Mouse (Mus musculus) cerebellum, adult 18-20 months (tissue): ENCODE measurements around the gene Wdr31.
"Not testable (repeated sequence)": the region's sequence is repeated elsewhere in the genome, so short reads cannot be mapped to it uniquely, and the experiment has no call there.

Experiments
- DNase-seq, 2 experiments: peaks; one replicate each; pipeline ENCODE4 v3.0.0; 2021

Gene Wdr31

GRCm38 (mm10) chr4:62494230-62494629 lies 23.5 kb upstream of the Wdr31 start:
- no peak for DNase-seq

GRCm38 (mm10) chr4:62492682-62493081 lies 22.0 kb upstream of the Wdr31 start:
- no peak for DNase-seq

GRCm38 (mm10) chr4:62487914-62488313 lies 17.2 kb upstream of the Wdr31 start:
- DNase-seq = no peak

DNA sequence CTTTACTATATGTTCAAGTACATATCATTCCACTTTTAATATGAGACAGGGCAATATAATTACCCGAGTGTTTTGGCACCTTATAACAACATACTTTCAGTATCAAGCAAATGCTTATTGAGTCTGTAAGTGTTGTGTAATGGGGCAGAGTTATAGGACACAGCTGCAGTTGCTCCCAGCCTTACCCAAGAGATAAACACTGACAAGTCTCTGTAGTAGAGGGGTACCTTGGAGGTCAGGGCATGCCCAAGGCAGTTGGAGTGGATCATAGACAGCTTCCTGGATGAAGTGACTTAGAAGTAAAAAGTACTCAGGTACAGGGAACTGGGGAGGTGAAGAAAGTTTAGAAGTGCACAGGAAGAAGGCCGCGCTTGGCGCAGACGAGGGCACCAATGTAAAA lies 16.5 kb upstream of the Wdr31 start:
- DNase-seq = no peak

DNA sequence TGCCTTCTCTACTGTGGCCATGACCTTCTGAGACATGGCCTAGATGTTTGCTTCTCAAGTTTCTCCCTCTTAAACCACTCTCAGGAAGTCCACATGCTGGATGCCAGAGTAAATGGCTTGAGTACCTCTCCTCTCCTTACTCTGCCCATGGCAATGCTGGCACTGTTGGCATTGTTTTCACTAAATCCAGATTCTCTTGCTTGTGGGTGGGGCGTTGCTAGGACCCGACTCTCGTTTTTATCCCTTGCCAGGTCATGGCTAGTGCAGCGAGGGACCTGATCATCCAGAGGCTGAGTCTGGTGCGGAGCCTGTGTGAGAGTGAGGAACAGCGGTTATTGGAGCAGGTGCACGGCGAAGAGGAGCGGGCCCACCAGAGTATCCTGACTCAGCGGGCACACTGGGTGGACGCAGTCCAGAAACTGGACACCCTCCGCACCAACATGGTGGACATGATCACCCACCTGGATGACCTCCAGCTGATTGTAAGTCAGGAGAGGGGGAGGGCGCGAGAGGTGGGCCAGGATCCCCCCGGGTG lies 15.5 kb upstream of the Wdr31 start:
- no peak for DNase-seq

- DNase-seq = no peak
Observed at GRCm38 (mm10) chr4:62485450-62486161, 14.9 kb upstream of the Wdr31 start.

- no peak for DNase-seq
Observed at GRCm38 (mm10) chr4:62484928-62485327, 14.2 kb upstream of the Wdr31 start.

DNA sequence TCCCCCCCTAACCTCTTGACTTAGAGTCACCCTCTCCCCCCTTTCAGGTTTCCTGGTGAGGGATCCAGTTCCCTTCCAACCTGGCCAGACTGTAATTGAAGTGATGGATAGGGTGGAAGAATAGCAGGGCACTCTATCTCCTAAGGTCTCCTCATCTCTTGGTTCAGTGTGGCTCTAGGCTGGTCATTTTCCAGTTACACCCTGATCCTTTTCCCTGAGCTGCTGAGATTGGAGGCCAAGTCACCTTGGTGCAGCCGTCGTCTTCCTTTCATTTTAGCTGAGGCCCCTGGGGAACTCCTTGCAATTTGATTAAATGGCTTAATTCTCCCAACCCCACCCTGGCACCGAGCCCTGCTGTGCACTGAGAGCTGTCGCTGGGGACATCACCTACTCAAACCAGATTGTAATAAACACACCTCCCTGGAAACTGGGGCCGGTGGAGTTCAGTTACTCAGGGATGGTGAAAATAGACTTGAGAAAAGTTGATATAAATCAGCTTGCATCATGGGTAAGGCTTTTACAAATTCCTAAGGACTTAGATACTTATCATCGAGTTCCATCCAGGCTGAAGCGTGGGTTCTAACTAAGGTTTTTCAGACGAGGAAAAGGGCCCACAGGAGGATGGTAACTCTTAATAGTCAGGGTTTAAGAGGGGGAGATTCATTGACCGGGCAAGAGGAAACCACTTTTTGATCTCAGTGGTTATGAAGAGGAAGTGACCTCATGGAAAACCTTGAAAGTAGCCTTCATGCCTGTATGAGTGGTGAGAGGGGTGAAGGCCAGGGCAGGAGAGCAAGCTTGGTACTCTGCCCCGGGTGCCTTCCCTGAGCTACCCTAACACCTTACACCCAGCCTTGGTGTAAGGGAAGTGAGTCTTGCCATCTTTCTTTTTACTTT lies 10.3 kb upstream of the Wdr31 start:
- peak in 1 of 2 experiments; percentile 9 for DNase-seq

GRCm38 (mm10) chr4:62479937-62480708 lies 9.4 kb upstream of the Wdr31 start, which contains the start of gene Bspry:
TSS of gene Bspry (plus strand) at chr4:62480053.
- peak; percentile 25 to 57 for DNase-seq

DNA sequence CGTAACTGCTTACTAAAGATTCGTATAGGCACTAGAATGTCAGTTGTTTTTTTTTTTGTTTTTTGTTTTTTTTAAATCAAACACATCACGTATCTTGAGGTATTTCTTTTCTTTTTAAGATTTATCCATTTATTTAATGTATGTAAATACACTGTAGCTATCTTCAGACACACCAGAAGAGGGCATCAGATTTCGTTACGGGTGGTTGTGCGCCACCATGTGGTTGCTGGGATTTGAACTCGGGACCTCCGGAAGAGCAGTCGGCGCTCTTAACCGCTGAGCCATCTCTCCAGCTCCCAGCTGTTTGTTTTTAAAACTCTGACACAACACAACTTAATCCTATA lies 8.9 kb upstream of the Wdr31 start:
- DNase-seq = not testable (repeated sequence)

DNA sequence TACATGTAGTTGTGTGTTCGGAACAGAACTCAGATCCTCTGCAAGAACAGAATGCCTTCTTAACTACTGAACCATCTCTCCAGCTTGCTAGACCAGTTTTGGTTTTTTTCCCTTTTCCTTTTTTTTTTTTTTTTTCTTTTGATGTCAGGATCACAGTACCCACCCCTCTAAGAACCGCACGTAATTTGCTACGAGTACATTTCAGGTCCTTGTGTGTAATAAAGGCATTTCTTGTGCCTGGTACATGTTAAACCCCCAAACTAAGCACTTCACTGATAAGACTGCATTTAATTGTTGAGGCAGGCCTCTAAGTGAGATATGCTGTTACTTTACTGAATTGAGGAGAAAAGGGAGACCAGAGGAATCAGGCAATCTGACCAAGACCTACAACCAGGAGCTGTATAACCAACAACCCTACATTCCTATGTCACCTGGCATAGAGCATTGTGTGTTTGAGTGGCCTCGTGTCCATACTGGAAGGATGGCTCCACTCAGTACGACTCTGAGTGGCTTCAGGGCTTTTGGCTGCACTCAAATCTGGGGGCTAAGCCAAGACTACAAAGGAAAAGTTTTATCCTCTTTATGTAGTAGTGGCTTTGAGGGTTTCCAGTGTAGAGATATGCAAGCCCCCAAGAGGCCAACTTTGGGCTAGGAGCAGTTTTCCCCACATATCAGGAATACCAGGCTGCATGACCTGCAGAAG lies 7.0 kb upstream of the Wdr31 start:
- DNase-seq = no peak

DNA sequence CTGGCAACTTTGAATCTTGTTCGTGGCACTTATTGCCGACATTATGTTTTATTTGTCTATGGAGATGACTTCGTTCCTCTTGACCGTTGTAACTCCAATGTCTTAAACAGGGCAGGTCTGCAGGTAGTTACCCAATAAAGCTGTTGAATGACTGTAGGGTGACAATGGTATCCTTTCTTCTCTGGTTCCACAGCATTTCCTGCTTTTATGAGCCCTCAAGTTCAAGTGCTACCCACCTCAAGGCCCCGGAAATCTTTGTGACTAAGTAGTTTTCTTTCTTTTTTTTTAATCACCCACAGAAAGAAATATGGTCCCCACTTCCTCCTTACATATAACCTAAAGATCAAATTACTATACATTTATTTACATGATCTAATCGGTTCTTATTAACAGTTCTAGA lies 5.1 kb upstream of the Wdr31 start:
- no peak for DNase-seq

- DNase-seq = no peak
Observed at GRCm38 (mm10) chr4:62475131-62475530, 4.4 kb upstream of the Wdr31 start.

- DNase-seq = no peak
Observed at GRCm38 (mm10) chr4:62472071-62472470, 1.4 kb upstream of the Wdr31 start.

DNA sequence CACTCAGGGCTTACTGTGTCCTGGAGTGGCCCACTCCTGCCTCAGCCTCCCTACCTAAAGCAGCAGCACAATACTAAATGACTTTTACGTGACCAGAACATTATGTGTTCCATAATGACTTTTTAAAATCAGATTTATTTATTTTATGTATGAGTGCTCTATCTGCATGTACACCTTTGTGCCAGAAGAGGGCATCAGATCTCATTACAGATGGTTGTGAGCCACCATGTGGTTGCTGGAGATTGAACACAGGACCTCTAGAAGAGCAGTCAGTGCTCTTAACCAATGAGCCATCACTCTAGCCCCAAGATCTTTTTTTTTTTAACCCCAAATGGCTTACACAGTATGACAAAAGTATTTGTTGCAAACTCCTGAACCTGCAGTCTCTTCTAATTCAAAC lies 2.5 kb downstream of the Wdr31 start:
- no peak for DNase-seq

DNA sequence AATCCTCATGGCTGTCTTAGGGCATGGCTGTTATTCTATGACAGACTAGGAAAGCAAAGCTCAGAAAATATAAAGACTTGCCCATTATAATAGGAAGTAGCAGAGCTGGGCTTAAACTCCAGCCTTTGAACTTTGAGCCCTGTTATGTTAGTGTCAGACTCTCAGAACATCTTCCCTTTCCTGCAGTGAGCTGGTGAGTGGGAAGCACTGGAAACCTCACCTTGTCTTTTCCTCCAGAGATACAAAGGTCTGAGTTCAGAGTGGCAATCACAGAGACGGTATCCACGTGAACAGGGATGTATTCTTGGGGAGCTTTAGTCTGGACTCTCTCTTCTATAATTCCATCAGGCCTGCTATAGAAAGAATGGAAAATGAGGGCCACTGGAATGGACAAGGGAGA lies 7.6 kb downstream of the Wdr31 start:
- no peak for DNase-seq

- DNase-seq = no peak
Observed at GRCm38 (mm10) chr4:62460348-62460747, 10.3 kb downstream of the Wdr31 start.

DNA sequence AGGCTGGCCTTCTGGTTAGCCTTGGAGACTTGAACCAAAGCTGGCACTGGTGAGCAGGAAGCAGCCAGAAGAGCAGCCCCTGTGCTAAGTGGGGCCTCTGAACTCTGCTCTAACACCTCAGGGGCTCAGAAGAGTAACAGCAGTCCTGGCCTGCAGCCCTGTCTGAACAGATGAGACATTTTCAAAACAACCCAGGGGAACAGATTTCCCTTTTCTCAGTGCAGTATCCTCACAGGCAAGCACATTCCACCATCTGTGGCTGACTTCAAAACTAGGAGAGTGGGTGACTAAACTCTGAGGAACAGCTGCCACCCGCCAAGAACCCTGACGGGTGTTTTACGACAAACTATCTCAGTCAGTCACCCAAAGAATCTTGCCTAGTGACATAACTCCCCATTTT lies 11.6 kb downstream of the Wdr31 start:
- DNase-seq = no peak

- peak; percentile 41 to 48 for DNase-seq
Observed at GRCm38 (mm10) chr4:62454995-62455394, 15.7 kb downstream of the Wdr31 start.

- DNase-seq = peak; percentile 7 to 23
Observed at GRCm38 (mm10) chr4:62440986-62441385, 29.7 kb downstream of the Wdr31 start.

GRCm38 (mm10) chr4:62440544-62440943 lies 30.2 kb downstream of the Wdr31 start:
- peak; percentile 83 to 89 for DNase-seq

DNA sequence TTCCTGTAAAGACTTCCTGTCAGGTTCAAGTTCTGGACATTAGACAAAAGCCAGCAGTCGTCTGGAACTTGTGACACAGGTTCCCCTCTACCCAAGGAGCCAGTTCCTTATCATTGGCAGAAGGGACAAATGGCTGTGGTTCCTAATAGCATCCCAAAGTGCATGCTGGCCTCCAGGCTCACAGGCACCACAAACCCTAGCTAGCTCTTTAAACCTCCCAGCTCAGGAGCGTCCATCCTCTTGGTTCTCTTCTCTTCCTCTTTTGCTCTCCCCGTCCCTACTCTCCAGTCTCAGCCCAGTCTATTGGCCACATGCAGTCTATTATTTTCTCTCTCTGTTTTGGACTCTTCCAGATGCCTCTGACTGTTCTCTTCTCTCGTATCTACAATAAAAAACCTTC lies 30.9 kb downstream of the Wdr31 start:
- DNase-seq = no peak

- DNase-seq = no peak
Observed at GRCm38 (mm10) chr4:62437871-62438270, 32.8 kb downstream of the Wdr31 start.
